Mouse (Mus musculus) neural tube, embryonic 13.5 days (tissue): ENCODE data around the gene Bag2. TPM values are rescaled to one million over a fixed set of nuclear protein-coding genes. Genes with fewer than 3 reads are reported as not detected.
"Not testable (repeated sequence)": the region's sequence is repeated elsewhere in the genome, so short reads cannot be mapped to it uniquely, and the experiment has no call there.

Experiments used
- ATAC-seq: fragments of 200-750 bp; cut with Nextera tagmentation; 2 replicates; pipeline ENCODE4 v1.8.0; 2017; ENCODE audit warnings: low read depth, mild to moderate bottlenecking, moderate TSS enrichment, moderate library complexity
- H3K27ac ChIP-seq: fragments of 300-500 bp; sonication (generic); replicated peaks from 2 replicates; pipeline ENCODE4 v1.5.1; 2015; ENCODE audit warnings: moderate library complexity, mild to moderate bottlenecking, inconsistent platforms
- H3K27me3 ChIP-seq: fragments of 300-500 bp; sonication (generic); 2 replicates; pipeline ENCODE4 v1.6.1; 2015; ENCODE audit warnings: mild to moderate bottlenecking, inconsistent platforms
- H3K36me3 ChIP-seq: fragments of 300-500 bp; sonication (generic); 2 replicates; pipeline ENCODE4 v1.6.1; 2015; ENCODE audit warnings: mild to moderate bottlenecking, inconsistent platforms
- H3K4me1 ChIP-seq: fragments of 300-500 bp; sonication (generic); replicated peaks from 2 replicates; pipeline ENCODE4 v1.6.1; 2015; ENCODE audit warnings: inconsistent platforms
- H3K4me2 ChIP-seq: fragments of 300-500 bp; sonication (generic); 2 replicates; pipeline ENCODE4 v1.6.1; 2015; ENCODE audit warnings: inconsistent platforms, mild to moderate bottlenecking, moderate library complexity
- H3K4me3 ChIP-seq: fragments of 300-500 bp; sonication (generic); 2 replicates; pipeline ENCODE4 v1.5.1; 2015; ENCODE audit warnings: mild to moderate bottlenecking, inconsistent platforms
- H3K9ac ChIP-seq: fragments of 300-500 bp; sonication (generic); 2 replicates; pipeline ENCODE4 v1.6.1; 2015; ENCODE audit warnings: moderate library complexity, mild to moderate bottlenecking, inconsistent platforms
- H3K9me3 ChIP-seq: fragments of 300-500 bp; sonication (generic); 2 replicates; pipeline ENCODE4 v1.6.1; 2016; ENCODE audit warnings: inconsistent platforms
- WGBS: fragments of 180-500 bp; shearing (Covaris S2); methylation state at CpG from one replicate; pipeline ENCODE4 v1.1.7; 2015; 5-methylcytosine and 5-hydroxymethylcytosine counted together
- polyA plus RNA-seq: library from polyadenylated mRNA; unstranded; fragments of >200 nt; fragmentation: Nextera tagmentation; extraction: Ambion mirVana; gene quantifications from 2 replicates; pipeline ENCODE4 v1.2.1, GENCODE M21; 2015

The Bag2 gene
- polyA plus RNA-seq, 1 experiment from 2014 or later = 17.6 TPM

GRCm38 (mm10) chr1:33765468-33766080, 8.0 kb upstream of the Bag2 start:
- Histone ChIP-seq H3K27me3 (no peaks in the 10 kb centered on the region), H3K4me3 (no peak overlapping the region)
- WGBS = 91% methylated on average over 11 of the region's 11 CpGs

GRCm38 (mm10) chr1:33763826-33764225, 6.2 kb upstream of the Bag2 start:
- Histone ChIP-seq H3K4me3 (no peak overlapping the region), H3K9ac (no peak overlapping the region), H3K27me3 (no peaks in the 10 kb centered on the region), H3K4me1 (no peaks in the 10 kb centered on the region), H3K9me3 (no peaks in the 10 kb centered on the region), H3K27ac (no peak overlapping the region), H3K4me2 (no peak overlapping the region), H3K36me3 (peaks cover 24% of the 10 kb centered on the region)
- no peak for ATAC-seq
- WGBS = 75% methylated on average over 2 of the region's 2 CpGs

More at GRCm38 (mm10) chr1:33765468-33766080, 8.0 kb upstream of the Bag2 start:
- Histone ChIP-seq H3K9ac (no peak overlapping the region), H3K4me2 (no peak overlapping the region), H3K4me1 (no peaks in the 10 kb centered on the region), H3K36me3 (peaks cover 34% of the 10 kb centered on the region), H3K9me3 (no peaks in the 10 kb centered on the region), H3K27ac (no peak overlapping the region)
- ATAC-seq = no peak

DNA sequence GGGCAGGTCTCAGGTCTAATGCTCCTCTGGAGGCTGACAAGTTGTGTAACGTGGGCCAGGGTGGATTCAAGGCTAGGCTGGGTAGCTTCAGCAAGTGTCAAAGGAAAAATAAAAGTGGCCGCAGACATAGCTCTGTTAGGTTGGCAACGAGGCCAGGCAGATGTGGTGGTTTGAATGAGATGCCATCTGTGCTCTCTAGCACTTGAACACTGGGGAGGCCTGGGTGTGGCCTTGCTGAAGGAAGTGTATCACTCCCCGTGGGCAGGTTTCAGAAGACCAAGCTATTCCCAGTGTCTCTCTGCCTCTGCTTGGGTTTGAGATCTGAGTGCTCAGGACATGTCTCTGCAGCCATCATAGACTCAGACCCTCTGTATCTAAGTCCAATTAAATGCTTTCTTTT, 893 bp upstream of the Bag2 start:
- no peak overlapping the region for H3K9ac ChIP-seq
- H3K27ac ChIP-seq = no peak overlapping the region
- WGBS = 42% methylated on average over 4 of the region's 4 CpGs
- H3K4me3 ChIP-seq = no peak overlapping the region
- no peak overlapping the region for H3K4me2 ChIP-seq
- H3K9me3 ChIP-seq = no peaks in the 10 kb centered on the region
- no peak for ATAC-seq
- H3K36me3 ChIP-seq = peaks cover 10% of the 10 kb centered on the region
- peaks cover 28% of the 10 kb centered on the region for H3K4me1 ChIP-seq
- peaks cover 6% of the 10 kb centered on the region; the same call in 1 of the 2 replicates for H3K27me3 ChIP-seq

DNA sequence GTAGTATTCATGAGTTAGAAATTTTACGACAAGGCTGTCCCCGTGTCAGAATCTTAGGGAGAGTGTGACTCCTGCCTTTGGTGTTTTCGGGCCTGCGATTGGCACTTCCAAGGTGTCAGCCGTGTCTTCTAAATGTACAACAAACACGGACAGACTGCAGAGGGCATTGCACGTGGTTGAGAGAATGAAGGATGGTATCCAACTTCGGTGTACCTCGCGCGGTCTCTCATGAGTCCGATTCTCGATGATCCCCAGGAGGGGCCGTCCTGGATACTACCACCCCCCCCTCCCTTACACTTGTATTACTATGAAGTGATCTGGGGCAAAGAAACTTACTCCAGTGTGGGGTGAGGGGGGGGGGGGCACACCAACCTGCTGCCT, 572 bp downstream of the Bag2 start:
- ATAC-seq = peak; percentile 48
- WGBS = 12% methylated on average over 14 of the region's 14 CpGs
- H3K4me3 ChIP-seq = peak overlapping the region; percentile 67
- peaks cover 6% of the 10 kb centered on the region; the same call in 1 of the 2 replicates for H3K27me3 ChIP-seq
- H3K4me2 ChIP-seq = peak overlapping the region; percentile 97
- no peaks in the 10 kb centered on the region for H3K9me3 ChIP-seq
- H3K4me1 ChIP-seq = peaks cover 28% of the 10 kb centered on the region
- peak overlapping the region; percentile 85 for H3K9ac ChIP-seq
- no peak overlapping the region; the same call in 1 of the 2 replicates for H3K27ac ChIP-seq
- peaks cover 10% of the 10 kb centered on the region for H3K36me3 ChIP-seq

- H3K4me2 ChIP-seq = peak overlapping the region; percentile 97
- 40% methylated on average over 18 of the region's 18 CpGs for WGBS
- no peak overlapping the region for H3K9ac ChIP-seq
Observed at GRCm38 (mm10) chr1:33756258-33757032, 1.1 kb downstream of the Bag2 start.

GRCm38 (mm10) chr1:33755799-33756198, 1.8 kb downstream of the Bag2 start:
- peaks cover 6% of the 10 kb centered on the region; the same call in 1 of the 2 replicates for H3K27me3 ChIP-seq
- peaks cover 6% of the 10 kb centered on the region for H3K36me3 ChIP-seq
- no peak for ATAC-seq
- peak overlapping the region; percentile 97; the same call in 1 of the 2 replicates for H3K4me2 ChIP-seq
- peaks cover 28% of the 10 kb centered on the region for H3K4me1 ChIP-seq
- H3K27ac ChIP-seq = no peak overlapping the region
- no peak overlapping the region for H3K4me3 ChIP-seq
- no peak overlapping the region for H3K9ac ChIP-seq
- H3K9me3 ChIP-seq = no peaks in the 10 kb centered on the region
- 84% methylated on average over 7 of the region's 7 CpGs for WGBS

More at GRCm38 (mm10) chr1:33756258-33757032, 1.1 kb downstream of the Bag2 start:
- no peak for ATAC-seq
- Histone ChIP-seq H3K9me3 (no peaks in the 10 kb centered on the region), H3K27me3 (peaks cover 6% of the 10 kb centered on the region; the same call in 1 of the 2 replicates), H3K4me1 (peaks cover 28% of the 10 kb centered on the region), H3K4me3 (peak overlapping the region; percentile 67), H3K36me3 (peaks cover 10% of the 10 kb centered on the region), H3K27ac (no peak overlapping the region)

- Histone ChIP-seq H3K4me1 (peaks cover 28% of the 10 kb centered on the region), H3K4me3 (no peak overlapping the region), H3K27ac (no peak overlapping the region), H3K27me3 (peaks cover 6% of the 10 kb centered on the region; the same call in 1 of the 2 replicates), H3K9me3 (no peaks in the 10 kb centered on the region), H3K36me3 (0 out of 2 replicates have a peak, but pooled peaks cover under 1% of the 10 kb centered on the region), H3K9ac (no peak overlapping the region), H3K4me2 (no peak overlapping the region)
- ATAC-seq = no peak
- WGBS = 85% methylated on average over 21 of the region's 21 CpGs
Observed at GRCm38 (mm10) chr1:33754965-33755735, 2.4 kb downstream of the Bag2 start.

DNA sequence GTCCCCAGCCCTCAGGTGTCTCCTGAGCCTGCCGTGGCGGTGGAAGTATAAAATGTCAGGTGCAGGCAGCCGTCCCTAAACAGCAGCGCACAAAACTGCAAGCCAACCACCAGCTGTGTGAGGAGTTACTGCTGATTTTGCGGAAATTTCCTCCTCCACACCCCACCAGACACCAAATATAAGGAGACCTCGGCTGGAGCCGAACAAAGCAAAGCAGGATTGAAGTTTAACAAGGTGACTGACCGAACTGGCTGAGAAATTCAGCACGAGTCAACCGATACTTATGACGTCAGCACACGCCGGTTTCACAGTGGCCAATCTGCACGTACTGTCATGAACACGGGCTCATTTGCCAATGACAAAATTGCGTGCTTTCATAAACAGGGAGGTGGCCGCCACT, 3.5 kb downstream of the Bag2 start:
- Histone ChIP-seq H3K36me3 (no peaks in the 10 kb centered on the region), H3K4me1 (peaks cover 28% of the 10 kb centered on the region), H3K4me2 (no peak overlapping the region), H3K4me3 (no peak overlapping the region), H3K9ac (no peak overlapping the region), H3K27me3 (peaks cover 6% of the 10 kb centered on the region; the same call in 1 of the 2 replicates), H3K9me3 (no peaks in the 10 kb centered on the region), H3K27ac (no peak overlapping the region)
- 90% methylated on average over 17 of the region's 17 CpGs for WGBS
- no peak for ATAC-seq

GRCm38 (mm10) chr1:33751283-33751682, 6.3 kb downstream of the Bag2 start:
- peak; percentile 62; the same call in 1 of the 2 replicates for ATAC-seq
- H3K27ac ChIP-seq = no peak overlapping the region
- no peak overlapping the region for H3K4me3 ChIP-seq
- H3K9me3 ChIP-seq = no peaks in the 10 kb centered on the region
- H3K4me2 ChIP-seq = no peak overlapping the region
- H3K27me3 ChIP-seq = peaks cover 1% of the 10 kb centered on the region; the same call in 1 of the 2 replicates
- H3K36me3 ChIP-seq = no peaks in the 10 kb centered on the region
- no peak overlapping the region for H3K9ac ChIP-seq
- peaks cover 6% of the 10 kb centered on the region; the same call in 1 of the 2 replicates for H3K4me1 ChIP-seq
- WGBS = 63% methylated on average over 10 of the region's 10 CpGs

GRCm38 (mm10) chr1:33749709-33750108, 7.9 kb downstream of the Bag2 start:
- not testable (repeated sequence) for H3K9me3 ChIP-seq, H3K27ac ChIP-seq, H3K9ac ChIP-seq, H3K36me3 ChIP-seq, H3K4me1 ChIP-seq, H3K4me3 ChIP-seq, ATAC-seq, H3K27me3 ChIP-seq, H3K4me2 ChIP-seq
- 83% methylated on average over 4 of the region's 4 CpGs for WGBS

DNA sequence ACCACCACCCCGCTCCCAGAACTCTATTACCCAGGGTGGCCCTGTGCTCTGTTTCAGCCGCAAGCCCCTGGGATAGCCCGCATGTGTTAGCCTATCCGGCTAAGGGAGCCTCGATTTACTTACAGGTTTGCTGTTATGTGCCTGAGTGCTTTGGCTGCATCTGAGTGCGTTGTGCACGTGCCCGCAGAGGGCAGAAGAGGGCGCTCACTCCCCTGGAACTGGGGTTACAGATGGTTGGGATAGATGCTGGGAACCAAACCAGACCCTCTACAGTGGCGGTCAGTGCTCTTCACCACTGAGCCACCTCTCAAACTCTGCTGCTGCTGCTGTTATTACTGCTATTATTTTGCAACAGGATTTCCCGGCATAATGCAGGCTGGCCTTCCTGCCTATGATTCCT, 8.5 kb downstream of the Bag2 start:
- 98% methylated on average over 11 of the region's 11 CpGs for WGBS
- H3K4me1 ChIP-seq = no peaks in the 10 kb centered on the region; the same call in 1 of the 2 replicates
- H3K27me3 ChIP-seq = no peaks in the 10 kb centered on the region
- no peaks in the 10 kb centered on the region; the same call in 1 of the 2 replicates for H3K36me3 ChIP-seq
- ATAC-seq = no peak
- H3K9ac ChIP-seq = no peak overlapping the region
- H3K27ac ChIP-seq = no peak overlapping the region
- H3K4me3 ChIP-seq = no peak overlapping the region
- H3K4me2 ChIP-seq = no peak overlapping the region
- no peaks in the 10 kb centered on the region for H3K9me3 ChIP-seq

GRCm38 (mm10) chr1:33745901-33746300, 11.7 kb downstream of the Bag2 start:
- Histone ChIP-seq H3K4me2 (no peak overlapping the region), H3K27me3 (no peaks in the 10 kb centered on the region), H3K9ac (no peak overlapping the region), H3K36me3 (peaks cover 13% of the 10 kb centered on the region; the same call in 1 of the 2 replicates), H3K4me3 (no peak overlapping the region), H3K27ac (no peak overlapping the region), H3K9me3 (no peaks in the 10 kb centered on the region), H3K4me1 (no peaks in the 10 kb centered on the region)
- 95% methylated on average over 4 of the region's 4 CpGs for WGBS
- ATAC-seq = no peak
